Mouse (Mus musculus) neural tube, embryonic 15.5 days (tissue): ENCODE measurements at regions not wholly inside any gene's neighbourhood (a gene's known extent, or its start where the extent isn't known, plus 50 kb on each side); places are given as distances from the start of the nearest gene placed in this dataset.

ENCODE experiments used
- ATAC-seq: fragments of 200-750 bp; cut with Nextera tagmentation; 2 replicates; pipeline ENCODE4 v1.8.0; 2017; ENCODE audit warnings: mild to moderate bottlenecking, moderate TSS enrichment, moderate library complexity; ENCODE audit not compliant: low FRiP score
- H3K27ac ChIP-seq: fragments of 300-500 bp; sonication (generic); replicated peaks from 2 replicates; pipeline ENCODE4 v1.5.1; 2015; ENCODE audit warnings: mild to moderate bottlenecking, inconsistent platforms
- H3K27me3 ChIP-seq: fragments of 300-500 bp; sonication (generic); replicated peaks from 2 replicates; pipeline ENCODE4 v1.6.1; 2015; ENCODE audit warnings: inconsistent platforms
- H3K36me3 ChIP-seq: fragments of 300-500 bp; sonication (generic); 2 replicates; pipeline ENCODE4 v1.6.1; 2015; ENCODE audit warnings: inconsistent platforms
- H3K4me1 ChIP-seq: fragments of 300-500 bp; sonication (generic); 2 replicates; pipeline ENCODE4 v1.6.1; 2015; ENCODE audit warnings: inconsistent platforms
- H3K4me2 ChIP-seq: fragments of 300-500 bp; sonication (generic); 2 replicates; pipeline ENCODE4 v1.6.1; 2015; ENCODE audit warnings: inconsistent platforms, mild to moderate bottlenecking, moderate library complexity
- H3K4me3 ChIP-seq: fragments of 300-500 bp; sonication (generic); replicated peaks from 2 replicates; pipeline ENCODE4 v1.5.1; 2015; ENCODE audit warnings: mild to moderate bottlenecking, inconsistent platforms
- H3K9ac ChIP-seq: fragments of 300-500 bp; sonication (generic); replicated peaks from 2 replicates; pipeline ENCODE4 v1.6.1; 2015; ENCODE audit warnings: mild to moderate bottlenecking, inconsistent platforms
- H3K9me3 ChIP-seq: fragments of 300-500 bp; sonication (generic); replicated peaks from 2 replicates; pipeline ENCODE4 v1.6.1; 2016; ENCODE audit warnings: inconsistent platforms
- WGBS: fragments of 180-500 bp; shearing (Covaris S2); methylation state at CpG from one replicate; pipeline ENCODE4 v1.1.7; 2015; ENCODE audit warnings: mixed read lengths; 5-methylcytosine and 5-hydroxymethylcytosine counted together

DNA sequence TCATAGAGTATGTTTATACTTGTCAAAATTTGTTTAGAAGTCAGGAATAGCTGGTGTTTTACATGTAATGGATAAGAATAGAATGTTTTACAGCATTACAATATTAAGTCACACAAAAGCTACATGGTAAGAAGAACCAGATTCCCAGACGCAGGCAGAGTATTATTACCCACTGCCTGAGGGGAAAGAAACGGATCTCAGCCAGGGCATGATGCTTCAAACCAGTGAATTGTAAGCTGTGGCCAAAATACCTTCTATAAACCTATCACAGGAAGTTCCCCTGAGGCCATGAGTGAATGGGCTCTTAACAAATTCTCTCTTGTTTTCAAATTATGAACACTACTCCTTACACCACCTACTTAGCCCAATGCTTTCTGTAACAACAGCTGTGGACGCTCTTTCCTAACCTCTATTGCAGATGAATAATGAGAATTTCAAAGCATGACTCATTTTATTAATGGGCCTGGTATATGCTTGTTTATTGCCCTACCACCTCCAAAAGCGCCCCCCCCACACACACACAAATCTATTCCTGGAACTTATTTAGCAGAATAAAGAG is 932.0 kb downstream of the Jrkl start:
- Histone ChIP-seq H3K9ac (no peak overlapping the region), H3K27ac (no peak overlapping the region), H3K36me3 (no peaks in the 10 kb centered on the region), H3K9me3 (no peaks in the 10 kb centered on the region), H3K4me1 (no peaks in the 10 kb centered on the region), H3K27me3 (no peaks in the 10 kb centered on the region), H3K4me2 (no peak overlapping the region), H3K4me3 (no peak overlapping the region)
- 62% methylated on average over 4 of the region's 4 CpGs for WGBS
- ATAC-seq: no peak

GRCm38 (mm10) chr9:12313027-12313426 is 932.6 kb downstream of the Jrkl start:
- 83% methylated on average over 1 of the region's 1 CpGs for WGBS
- Histone ChIP-seq H3K4me3 (no peak overlapping the region), H3K36me3 (no peaks in the 10 kb centered on the region), H3K4me1 (no peaks in the 10 kb centered on the region), H3K4me2 (no peak overlapping the region), H3K27ac (no peak overlapping the region), H3K27me3 (no peaks in the 10 kb centered on the region), H3K9ac (no peak overlapping the region), H3K9me3 (no peaks in the 10 kb centered on the region)
- ATAC-seq: no peak
